Mouse (Mus musculus) adrenal gland, adult 2 months (tissue): ENCODE results near the gene Otoa. TPM values are rescaled to one million over a fixed set of nuclear protein-coding genes. Genes with fewer than 3 reads are reported as not detected.

Experiments
- DNase-seq: peaks from one replicate; pipeline ENCODE4 v3.0.0; 2021
- long read RNA-seq: library from polyadenylated mRNA; stranded (forward); transcript quantifications from one replicate; pipeline ENCODE4 v2.0.0, GENCODE M21; 2021
- polyA plus RNA-seq: library from polyadenylated mRNA; depleted of rRNA; stranded (reverse); fragments of >200 nt; gene quantifications from 2 replicates; pipeline ENCODE4 v1.2.3, GENCODE M21; 2012; rRNA removed
- total RNA-seq, 2 experiments: library from RNA; stranded (reverse); gene quantifications; 2 replicates each; pipeline ENCODE4 v1.2.3; 2021

The Otoa gene
- total RNA-seq (under 1 TPM; 0.35 to 0.58 TPM), polyA plus RNA-seq (0.61 and 0.82 TPM in 2 replicates)
- long read RNA-seq: 0 reads

DNA sequence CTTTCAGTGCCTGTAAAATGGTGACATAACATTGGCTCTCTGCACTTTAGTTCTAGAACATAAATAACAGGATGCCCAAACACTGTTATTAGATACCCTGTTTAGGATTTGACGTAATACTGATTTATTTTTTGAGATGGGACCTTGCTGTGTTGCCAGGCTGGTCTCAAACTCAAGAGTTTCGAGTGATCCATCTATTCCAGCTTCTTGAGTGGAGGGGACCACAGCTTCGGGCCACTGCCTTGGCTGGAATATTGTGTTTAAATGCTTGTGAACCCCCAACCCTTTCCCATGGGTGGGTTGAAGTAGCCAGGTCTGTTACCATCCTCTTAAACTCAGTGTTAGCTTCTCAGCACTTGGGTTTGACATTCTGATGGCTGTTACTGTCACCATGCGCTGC is at the start of gene Otoa:
Otoa (plus strand) TSS at position 301 of the 400 bp plus-strand sequence.
- no peak for DNase-seq

DNA sequence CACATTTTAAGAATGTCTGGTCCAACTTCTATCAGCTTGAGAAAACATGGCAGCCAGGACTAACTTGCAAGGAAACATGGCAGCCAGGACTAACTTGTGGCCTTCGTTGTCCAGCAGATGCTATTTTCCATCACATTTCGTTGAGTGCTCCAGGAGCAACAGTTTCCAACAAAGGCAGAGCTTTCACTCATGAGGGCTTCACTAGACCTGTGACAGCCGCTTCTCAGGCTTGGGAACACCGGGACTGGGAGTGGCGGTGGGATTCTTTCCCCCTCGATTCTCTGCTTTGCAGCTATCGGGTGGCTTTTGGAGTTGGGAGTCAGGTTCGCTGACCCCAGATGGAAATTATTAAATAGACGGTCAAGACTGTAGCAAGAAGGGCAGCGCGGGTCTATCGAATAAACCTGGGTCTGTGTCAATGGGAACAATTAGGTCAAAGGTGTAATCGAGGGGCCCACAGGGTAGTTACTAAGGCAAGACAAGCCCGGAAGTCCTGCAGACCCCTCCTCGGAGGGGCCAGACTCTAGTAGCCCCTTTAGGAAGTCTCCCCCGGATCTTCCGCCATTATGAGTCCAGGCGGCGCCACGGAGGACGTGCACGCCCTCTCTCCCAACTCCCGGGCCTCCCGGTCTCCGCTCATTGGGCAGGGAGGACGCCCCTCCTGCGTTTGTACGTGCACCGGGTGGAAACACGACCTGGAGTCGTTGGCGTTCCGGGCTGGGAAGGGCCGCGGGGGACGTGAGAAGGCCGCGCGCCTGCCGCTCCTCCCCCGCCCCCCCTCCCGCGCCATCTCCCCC is 47.4 kb upstream of the Otoa start, which contains the start of gene Mettl9:
Mettl9 (plus strand) TSS at position 590 of the 797 bp plus-strand sequence.
- DNase-seq: peak; percentile 98

DNA sequence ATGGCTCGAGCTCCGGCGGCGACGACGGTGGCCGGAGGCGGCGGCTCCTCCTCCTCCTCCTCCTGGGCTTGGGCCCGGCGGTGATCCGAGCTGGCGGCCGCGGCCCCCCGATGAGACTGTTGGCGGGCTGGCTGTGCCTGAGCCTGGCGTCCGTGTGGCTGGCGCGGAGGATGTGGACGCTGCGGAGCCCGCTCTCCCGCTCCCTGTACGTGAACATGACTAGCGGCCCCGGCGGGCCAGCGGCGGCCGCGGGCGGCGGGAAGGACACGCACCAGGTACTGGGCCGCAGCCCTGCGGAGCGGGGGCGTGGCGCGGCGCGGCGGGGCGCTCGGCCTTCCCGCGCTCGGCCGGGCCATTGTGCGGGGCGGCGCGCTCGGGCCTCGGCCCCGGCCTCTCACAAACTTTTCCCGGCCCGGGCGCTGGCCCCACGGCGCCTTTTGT is 46.7 kb upstream of the Otoa start:
- DNase-seq: no peak

DNA sequence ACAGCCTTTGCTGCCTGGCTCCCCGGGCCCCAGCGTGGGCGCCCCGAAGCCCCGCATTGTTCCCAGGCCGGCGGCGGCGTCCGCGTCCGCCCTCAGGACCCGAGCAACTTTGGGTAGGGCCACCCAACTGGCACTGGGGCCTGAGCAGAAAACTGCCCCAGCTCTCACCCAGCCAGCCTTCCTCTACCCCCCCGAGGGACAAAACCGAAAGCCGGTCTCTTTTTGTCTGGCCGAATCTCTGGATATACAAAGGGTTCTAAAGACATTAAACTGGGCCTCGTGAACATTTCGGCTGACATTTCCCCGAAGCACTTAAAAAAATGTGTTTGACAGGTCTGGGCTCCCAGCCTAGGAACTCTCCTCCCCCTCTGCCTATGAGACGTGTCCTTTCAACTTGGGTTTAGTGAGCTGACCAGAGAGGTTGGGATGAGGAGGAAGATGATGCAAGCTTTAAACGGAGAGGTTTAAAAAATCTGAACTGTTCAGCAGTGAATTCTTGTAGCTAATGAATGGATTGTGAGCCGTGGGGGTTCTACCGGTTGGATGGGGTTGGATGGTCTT is 46.2 kb upstream of the Otoa start:
- DNase-seq: peak; percentile 81

DNA sequence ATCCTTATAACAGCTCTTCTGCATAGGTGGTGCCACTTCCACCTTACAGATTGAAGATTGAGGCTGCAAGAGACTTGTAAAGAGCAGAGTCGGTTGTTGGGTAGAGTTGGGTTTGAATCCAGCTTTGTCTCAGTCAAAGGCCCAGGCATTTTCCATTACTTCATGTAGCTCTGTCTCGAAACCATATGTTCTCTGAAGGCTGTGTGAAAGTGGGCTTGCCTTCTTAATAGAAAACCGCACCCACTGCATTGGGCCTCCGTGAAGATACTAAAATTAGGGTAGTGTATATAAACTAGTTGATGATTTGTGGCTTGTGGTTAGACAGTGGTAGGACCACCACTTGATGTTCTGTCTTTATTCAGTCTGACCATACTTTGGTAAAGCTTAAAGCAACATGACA is 40.9 kb upstream of the Otoa start:
- DNase-seq: no peak

DNA sequence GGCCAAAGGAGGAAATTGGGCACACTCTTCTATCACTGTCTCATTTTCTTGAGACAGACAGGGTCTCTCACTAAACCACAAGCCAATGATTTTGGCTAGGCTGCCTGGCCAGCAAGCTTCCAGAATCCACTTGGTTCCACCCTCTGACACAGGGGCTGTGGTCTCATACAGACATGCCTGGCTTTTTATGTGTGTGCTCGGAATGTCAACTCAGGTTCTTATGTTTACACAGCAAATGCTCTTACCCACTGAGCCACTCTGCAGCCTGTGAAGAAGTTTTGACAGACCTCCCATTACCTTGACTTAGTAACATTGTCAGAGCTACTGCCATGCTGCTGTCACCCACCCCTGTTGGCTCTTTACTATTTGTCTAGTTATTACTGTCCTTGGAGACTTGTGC is 39.5 kb upstream of the Otoa start:
- DNase-seq: no peak

DNA sequence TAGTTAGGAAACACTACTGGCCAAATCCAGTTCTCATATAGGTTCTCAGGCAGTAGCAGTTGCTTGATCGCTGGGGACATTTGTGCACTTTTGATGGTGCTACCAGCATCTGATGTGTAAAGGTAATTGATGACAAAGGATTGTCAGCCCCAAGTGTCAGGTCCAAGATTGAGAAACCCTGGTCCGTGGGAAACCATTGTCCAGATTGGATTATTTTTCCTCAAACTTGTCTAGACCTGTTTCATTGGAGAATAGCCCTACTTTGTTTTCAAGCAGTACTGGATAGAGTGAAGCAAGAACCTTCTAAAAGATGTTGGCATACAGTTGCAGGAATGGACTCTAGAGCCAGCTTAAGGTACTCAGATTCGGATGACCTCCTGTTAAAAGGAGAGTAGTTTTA is 38.4 kb upstream of the Otoa start:
- no peak for DNase-seq

DNA sequence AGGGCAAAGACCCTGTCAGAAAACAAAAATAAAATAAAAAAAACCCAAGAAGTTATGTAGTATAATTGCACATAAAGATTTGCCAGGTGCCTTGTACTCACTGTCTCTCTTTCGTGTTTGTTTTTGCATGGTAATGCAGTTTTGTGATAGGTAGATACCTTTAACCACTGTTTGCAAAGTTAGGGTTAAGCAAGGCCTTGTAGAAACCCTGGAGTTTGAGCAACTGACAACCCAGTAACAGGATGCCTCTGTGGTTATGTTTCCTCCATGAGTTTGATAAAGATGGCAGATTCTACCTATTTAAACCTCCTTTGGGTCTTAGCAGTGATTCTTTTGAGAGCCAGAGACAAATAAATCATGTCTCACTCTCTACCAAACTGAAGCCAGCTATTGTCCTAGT is 37.9 kb upstream of the Otoa start:
- DNase-seq: no peak

DNA sequence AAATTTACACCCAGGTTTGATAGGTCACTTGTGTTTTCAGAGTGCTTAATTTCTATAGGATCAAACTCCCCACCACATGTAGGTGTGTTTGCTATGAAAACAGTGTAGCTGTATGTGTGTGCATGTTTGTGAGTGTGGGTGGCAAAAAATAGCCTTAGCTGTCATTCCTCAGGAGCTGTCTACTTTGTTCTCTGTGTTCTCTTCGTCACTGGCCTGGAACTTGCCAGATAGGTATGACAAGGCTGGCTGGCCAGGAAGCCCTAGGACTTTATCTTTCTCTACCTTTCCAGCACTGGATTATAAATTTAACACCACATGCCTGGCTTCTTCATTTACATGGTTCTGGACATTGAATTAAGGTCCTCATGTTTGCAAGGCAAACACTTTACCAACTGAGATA is 37.2 kb upstream of the Otoa start:
- no peak for DNase-seq

DNA sequence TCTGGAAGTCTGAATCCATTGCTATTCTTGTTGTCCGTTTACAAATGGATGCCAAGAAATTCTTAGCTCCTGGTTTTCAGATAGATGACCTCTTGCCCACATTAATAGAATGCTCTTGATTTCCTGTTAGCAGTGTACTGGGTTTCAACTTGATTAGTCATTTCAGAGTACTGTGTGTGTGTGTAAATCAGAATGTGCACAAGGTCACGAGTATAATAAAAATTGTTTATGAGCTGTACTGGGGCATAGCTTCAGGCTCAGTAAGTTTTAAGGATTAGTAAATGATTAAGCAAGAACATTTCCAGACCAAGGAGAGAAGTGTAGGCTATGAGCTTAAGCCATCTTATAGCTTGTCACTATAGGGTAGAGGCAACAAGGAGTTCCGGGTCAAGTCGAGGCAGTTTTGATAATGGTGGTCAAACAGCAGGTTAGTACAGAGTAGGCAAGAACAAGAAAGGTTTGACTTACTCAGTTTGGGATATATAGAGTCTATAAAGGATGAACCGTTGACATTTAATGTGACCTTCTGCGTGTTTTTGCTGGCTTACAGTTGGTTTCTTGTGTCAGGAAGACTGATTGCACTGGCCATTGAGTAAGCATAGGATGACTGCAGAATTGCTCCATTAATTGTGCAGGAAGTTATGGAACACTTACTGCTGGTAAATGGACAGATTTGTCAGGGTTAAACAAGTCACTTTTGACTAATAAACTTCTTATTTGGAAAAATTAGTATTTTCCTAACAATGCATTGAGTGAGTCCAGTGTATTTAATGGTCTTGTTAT is 35.6 kb upstream of the Otoa start:
- DNase-seq: peak; percentile 76

DNA sequence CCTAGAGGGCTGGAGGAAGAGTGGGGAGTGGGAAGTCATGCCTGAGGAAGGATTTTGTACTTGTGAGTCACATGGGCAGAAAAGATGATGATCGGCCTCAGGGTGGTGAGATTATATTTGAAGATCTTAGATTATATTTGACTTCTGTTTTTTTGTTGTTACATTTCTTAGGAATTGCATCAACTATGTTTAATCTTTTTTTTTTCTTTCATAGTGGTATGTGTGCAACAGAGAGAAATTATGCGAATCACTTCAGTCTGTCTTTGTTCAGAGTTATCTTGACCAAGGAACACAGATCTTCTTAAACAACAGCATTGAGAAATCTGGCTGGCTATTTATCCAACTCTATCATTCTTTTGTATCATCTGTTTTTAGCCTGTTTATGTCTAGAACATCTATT is 33.8 kb upstream of the Otoa start:
- DNase-seq: no peak

DNA sequence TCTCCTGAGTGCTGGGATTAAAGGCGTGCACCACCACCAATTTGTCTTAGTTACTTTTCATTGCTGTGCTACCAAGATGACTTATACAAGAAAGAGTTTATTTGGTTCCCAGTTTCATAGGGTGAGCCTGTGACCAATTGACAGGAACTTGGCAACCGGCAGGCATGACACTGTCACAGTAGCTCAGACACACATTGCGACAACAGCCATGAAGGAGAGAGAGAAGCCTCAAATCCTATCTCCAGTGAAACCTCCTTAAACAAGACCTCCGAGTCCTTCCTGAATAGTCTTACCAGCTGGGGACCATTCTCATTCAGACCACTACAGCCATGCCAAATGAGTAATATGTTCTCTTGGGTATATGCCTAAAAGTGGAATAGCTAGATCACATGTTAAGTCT is 28.4 kb upstream of the Otoa start:
- DNase-seq: peak; percentile 55

DNA sequence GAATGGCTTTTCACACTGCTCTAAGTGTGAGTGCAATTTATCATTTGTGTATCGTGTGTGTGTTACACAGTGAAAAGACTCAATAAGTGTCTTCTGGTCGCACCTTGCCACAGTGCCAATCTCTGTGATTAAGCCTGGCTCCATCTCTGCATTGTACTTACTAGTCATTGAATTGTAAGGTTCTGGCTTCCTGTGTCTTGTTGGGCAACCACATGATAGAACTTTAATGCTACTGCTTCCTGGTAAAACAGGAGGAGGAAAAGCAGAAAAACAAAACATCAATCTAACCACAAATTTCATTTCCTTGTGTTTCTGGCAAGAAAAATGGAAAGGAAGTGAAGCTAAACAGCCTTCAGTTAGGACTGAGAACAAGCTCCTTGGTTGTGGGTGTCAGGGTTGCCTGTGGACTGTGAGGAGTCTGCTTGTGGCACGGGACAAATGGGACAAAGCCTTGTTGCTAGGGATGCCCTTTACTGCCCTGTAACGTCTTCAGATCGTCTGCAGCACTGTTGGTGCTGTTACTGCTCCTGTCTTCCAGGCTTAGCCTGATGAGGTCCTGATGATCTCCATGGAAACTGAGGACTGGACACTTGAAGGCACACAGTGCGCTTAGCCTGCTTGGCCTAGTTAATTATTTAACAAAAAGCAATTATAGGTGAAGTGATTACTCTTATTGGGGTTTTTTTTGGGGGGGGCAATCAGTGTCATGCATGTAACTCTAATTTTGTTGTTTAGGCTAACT is 21.8 kb upstream of the Otoa start:
- DNase-seq: no peak

DNA sequence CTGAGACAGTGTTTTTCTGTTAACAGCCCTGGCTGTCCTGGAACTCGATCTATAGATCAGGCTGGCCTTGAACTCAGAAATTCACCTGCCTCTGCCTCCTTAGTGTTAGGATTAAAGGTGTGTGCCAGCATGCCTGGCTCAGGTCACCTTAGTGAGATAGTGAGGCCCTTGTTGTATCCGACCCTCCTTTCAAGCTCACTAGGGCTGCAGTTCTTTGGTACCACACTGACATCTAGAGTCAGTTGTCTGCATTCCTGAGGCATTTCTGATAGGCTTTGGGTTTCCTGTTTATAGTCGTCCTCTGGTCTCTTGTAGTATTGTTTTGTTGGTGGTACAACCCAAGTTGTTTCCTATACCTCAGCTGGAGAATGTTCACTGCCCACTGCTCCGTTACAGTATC is 17.1 kb upstream of the Otoa start:
- DNase-seq: no peak

DNA sequence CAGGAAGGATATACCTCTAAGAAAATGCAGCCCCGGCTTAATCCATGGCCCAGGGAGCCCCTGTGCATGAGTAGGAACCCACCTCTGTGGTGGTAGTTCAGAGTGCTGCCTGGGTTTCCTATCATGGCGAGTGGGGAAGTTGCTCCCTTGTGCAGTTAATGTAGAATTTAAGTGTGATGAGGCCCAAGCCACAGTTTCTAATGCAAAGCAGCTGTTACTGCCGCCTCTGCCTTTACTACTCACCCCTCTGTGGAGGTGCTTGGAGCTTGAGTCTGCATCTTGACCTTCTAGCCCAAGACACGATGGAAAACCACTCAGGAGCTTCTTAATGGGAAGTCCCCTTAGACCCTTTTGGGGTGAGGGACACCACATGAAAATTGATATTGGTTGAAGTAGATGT is 10.2 kb upstream of the Otoa start:
- DNase-seq: no peak

DNA sequence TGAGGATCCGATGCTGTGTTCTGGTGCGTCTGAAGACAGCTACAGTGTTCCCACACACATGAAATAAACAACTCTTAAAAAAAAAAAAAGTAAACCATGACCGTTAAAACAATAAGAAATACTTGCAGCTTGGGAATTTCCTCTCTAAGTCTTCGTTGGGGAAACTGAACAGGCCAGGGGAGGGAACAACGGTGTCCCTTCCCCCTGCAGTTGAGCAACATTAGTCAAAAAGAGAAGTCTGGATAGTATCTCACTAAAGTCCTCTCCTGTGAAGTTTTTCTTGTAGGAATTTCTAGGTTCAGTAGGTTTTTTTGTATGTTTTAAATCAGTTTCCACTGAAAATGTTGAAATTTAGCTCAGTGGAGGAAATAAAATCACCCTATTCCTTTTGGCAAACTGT is 8.9 kb upstream of the Otoa start:
- no peak for DNase-seq

DNA sequence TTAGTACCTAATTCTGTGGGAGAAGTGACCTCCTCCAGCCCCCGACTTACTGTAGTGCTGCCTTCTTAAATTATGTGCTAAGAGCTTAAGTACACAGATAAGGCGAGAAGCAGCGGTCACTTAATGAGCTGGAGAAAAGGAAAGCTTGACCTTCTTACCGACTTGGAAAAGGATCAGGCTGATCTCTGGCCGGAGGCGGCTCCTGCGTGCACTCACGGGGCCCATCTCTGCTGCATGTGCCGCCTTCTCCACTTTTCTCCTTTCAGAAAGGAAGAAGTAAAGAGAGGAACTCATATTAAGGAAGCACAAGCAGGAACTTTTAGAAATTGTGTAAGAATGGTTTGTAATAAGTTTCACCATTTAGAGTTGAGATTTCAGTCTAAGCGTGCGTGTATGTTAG is 7.2 kb upstream of the Otoa start, which contains the start of gene Igsf6:
Igsf6 (minus strand) TSS at position 292 of the 400 bp plus-strand sequence.
- DNase-seq: no peak

DNA sequence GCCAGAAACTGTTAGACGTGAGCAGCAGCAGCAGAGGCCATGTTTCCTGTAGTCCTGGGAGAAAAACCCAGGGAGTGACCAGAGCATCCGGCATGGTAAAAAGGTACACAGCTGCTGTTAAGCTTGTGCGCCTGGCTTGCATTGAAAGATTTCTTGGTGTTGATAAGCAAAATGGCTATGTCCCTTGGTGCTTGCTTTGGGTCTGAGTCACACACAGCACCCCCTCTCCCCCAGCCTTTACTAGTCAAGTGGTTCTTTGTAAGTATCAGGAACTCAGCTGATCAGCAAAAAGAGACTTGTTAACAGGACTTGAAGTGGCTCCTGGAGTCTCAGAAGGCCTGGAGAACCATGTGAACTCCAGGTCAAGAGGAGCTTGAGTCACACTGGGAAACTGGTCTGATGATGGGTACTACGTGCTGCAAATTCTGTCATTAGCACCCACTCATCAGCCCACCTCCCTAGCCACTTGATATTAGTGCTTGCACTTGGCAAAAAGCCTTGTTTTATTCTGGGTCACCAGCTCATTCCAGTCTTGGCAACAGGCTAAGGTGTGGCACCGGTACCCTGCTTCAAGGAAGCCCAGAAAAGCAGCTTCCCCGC is 6.5 kb upstream of the Otoa start:
- DNase-seq: no peak

DNA sequence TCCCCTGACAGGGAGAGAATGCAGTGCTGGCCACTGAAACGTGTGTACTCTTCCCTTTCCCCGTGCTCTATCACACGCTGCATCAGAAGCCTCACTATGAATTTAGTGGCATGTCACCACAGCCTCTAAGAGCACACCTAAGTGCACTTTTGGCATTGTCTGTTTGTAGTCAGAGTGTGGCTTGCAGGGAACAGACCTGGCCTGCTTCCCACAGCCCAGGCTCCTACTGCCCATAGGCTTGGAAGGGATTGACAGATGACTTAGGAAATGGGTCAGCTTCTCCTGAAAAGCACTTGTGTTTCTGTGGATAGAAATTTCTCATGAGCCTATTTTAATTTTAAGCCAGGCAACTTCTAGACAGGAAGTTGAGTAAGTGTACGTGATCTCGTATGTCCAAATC is 6.0 kb upstream of the Otoa start:
- DNase-seq: no peak

DNA sequence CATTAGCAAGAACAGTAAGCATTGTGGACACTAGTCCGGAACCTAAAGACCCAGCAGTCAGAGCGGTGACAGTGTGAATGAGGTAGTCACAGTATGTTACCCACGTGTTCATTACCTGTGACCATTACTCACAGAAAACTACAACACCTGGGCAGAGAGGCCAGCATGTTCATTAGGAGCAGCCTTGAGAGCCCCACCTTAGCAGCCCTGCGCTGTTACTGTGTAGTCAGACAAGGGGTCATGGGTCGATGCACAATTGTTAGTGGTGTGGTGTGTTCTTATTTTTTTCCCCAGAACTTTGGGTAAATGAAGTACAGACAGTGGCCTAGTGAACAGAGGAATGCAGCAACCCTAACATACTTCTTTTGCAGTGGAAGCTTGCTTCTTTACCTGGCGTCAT is 4.1 kb upstream of the Otoa start:
- no peak for DNase-seq

DNA sequence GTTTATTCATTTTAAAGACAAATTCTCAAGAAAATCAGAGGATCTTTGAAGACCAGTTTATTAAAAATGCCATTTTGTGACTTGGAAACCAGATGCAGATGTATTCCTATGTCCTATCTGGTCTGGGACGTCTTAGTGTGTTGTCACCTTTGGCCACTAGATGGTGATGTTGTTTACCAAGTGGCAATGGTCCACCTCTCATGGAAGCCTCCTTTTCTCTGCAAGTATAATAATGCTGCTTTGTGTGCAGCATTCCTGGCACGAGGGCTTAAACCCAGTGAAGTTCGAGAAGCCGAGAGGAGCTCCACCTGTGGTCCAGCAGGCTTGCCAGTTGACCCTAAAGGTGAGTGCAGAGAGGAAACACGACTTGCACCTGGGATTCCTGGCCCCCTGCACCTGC is 3.6 kb upstream of the Otoa start:
- peak; percentile 65 for DNase-seq

DNA sequence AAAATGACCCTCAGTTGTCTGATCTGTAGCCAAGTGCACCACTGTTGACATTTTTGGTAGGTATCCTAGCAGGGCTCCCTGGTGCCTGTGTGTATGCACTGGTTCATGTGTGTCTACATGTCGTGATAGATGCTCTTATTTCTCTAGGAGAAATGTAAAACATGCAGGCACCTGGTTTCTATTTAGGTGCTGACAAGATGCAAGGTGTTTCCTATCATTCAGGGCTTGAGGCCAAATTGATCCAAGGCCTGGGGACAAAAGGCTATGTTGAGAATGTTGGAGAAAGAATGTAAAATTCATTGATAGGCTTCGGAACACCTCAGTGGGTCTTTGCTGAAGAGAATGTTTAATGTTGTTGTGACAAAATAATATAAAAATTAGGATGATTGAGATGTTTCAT is 366 bp downstream of the Otoa start:
- DNase-seq: no peak
